ENCODE assay signal across 20 mouse cellular contexts in genomic region chr7:101361021-101361420, GRCm38 (mm10). TPM values are rescaled to one million over a fixed set of nuclear protein-coding genes. Genes with fewer than 3 reads are reported as not detected.
A peak's percentile ranks its signal among the peaks of the same experiment; 100 is the strongest.
DNase-seq lines count a peak whose midpoint lies in the region; ATAC-seq and TF ChIP-seq lines count a peak whose summit lies in the region.
"Had no signal": no experiment of that assay in that cellular context is flagged by ENCODE, and none has a peak within 500 bp of the region (broad histone marks: within the 10 kb centered on the region; RNA-seq: fewer than 3 reads in every experiment).

No protein-coding gene starts in this region.

- TF ChIP-seq POLR2A in spleen, adult 2 months (IDR thresholded peaks at IDR 0.05; ENCODE audit: low read depth, low read length): no peak

- H3K4me3 ChIP-seq in hindbrain, embryonic 10.5 days: no peak overlapping the region
- no peak overlapping the region for H3K4me3 ChIP-seq in hindbrain, embryonic 12.5 days
- no peak overlapping the region for H3K4me3 ChIP-seq in spleen, adult 2 months (ENCODE audit: extremely low read depth, insufficient read depth, insufficient read length)
- no peak overlapping the region for H3K4me3 ChIP-seq in liver, postnatal 0 days (ENCODE audit: low read depth, low read length)
- no peak overlapping the region for H3K4me3 ChIP-seq in stomach, embryonic 16.5 days (replicated peaks; ENCODE audit: low read length)
- no peak overlapping the region for H3K4me3 ChIP-seq in heart, embryonic 12.5 days
- H3K4me3 ChIP-seq: embryonic facial prominence, embryonic 13.5 days; forebrain, embryonic 15.5 days; limb, embryonic 13.5 days had no signal

- 0 out of 2 replicates have a peak overlapping the region, but pooled peaks have one; percentile 3 for H3K27ac ChIP-seq in hindbrain, embryonic 10.5 days
- no peak overlapping the region for H3K27ac ChIP-seq in hindbrain, embryonic 12.5 days
- H3K27ac ChIP-seq in spleen, adult 2 months (ENCODE audit: insufficient read depth, low read length): peak overlapping the region; percentile 74
- peak overlapping the region; percentile 84 for H3K27ac ChIP-seq in liver, postnatal 0 days (ENCODE audit: low read depth)
- no peak overlapping the region for H3K27ac ChIP-seq in stomach, embryonic 16.5 days (ENCODE audit: low read length)
- H3K27ac ChIP-seq in heart, embryonic 12.5 days (ENCODE audit: poor library complexity, severe bottlenecking): no peak overlapping the region
- H3K27ac ChIP-seq: embryonic facial prominence, embryonic 13.5 days; forebrain, embryonic 15.5 days; hindbrain, embryonic 14.5 days had no signal

- 83% methylated on average over 4 of the region's 4 CpGs for WGBS in hindbrain, embryonic 10.5 days
- WGBS in hindbrain, embryonic 12.5 days: 78% methylated on average over 4 of the region's 4 CpGs
- WGBS in spleen, adult 2 months: 29% methylated on average over 4 of the region's 4 CpGs
- WGBS in liver, postnatal 0 days (ENCODE audit: insufficient replicate concordance): 31% methylated on average over 4 of the region's 4 CpGs
- 75% methylated on average over 4 of the region's 4 CpGs for WGBS in stomach, embryonic 16.5 days
- 74% methylated on average over 4 of the region's 4 CpGs for WGBS in heart, embryonic 12.5 days

- no peak overlapping the region for H3K9ac ChIP-seq in hindbrain, embryonic 12.5 days
- no peak overlapping the region; the same call in 1 of the 2 replicates for H3K9ac ChIP-seq in liver, postnatal 0 days (replicated peaks)
- 0 out of 2 replicates have a peak overlapping the region, but pooled peaks have one; percentile 10 for H3K9ac ChIP-seq in stomach, embryonic 16.5 days (ENCODE audit: low read length)
- no peak overlapping the region for H3K9ac ChIP-seq in heart, embryonic 12.5 days
- H3K9ac ChIP-seq: forebrain, embryonic 15.5 days; hindbrain, embryonic 14.5 days had no signal

- no peaks in the 10 kb centered on the region; the same call in 1 of the 2 replicates for H3K27me3 ChIP-seq in hindbrain, embryonic 10.5 days (ENCODE audit: insufficient read depth, poor library complexity, severe bottlenecking)
- no peaks in the 10 kb centered on the region for H3K27me3 ChIP-seq in hindbrain, embryonic 12.5 days
- no peaks in the 10 kb centered on the region for H3K27me3 ChIP-seq in spleen, adult 2 months (ENCODE audit: control insufficient read depth, insufficient read depth, low read length)
- no peaks in the 10 kb centered on the region for H3K27me3 ChIP-seq in liver, postnatal 0 days (ENCODE audit: insufficient read depth, low read length)
- no peaks in the 10 kb centered on the region for H3K27me3 ChIP-seq in stomach, embryonic 16.5 days (ENCODE audit: control insufficient read depth, insufficient read depth, low read length)
- H3K27me3 ChIP-seq in heart, embryonic 12.5 days (replicated peaks): no peaks in the 10 kb centered on the region
- H3K27me3 ChIP-seq: embryonic facial prominence, embryonic 13.5 days; forebrain, embryonic 15.5 days; limb, embryonic 13.5 days had no signal

- H3K36me3 ChIP-seq in hindbrain, embryonic 10.5 days: no peaks in the 10 kb centered on the region
- no peaks in the 10 kb centered on the region for H3K36me3 ChIP-seq in hindbrain, embryonic 12.5 days
- no peaks in the 10 kb centered on the region for H3K36me3 ChIP-seq in spleen, adult 2 months (ENCODE audit: control insufficient read depth, insufficient read depth, low read length)
- no peaks in the 10 kb centered on the region for H3K36me3 ChIP-seq in liver, postnatal 0 days (replicated peaks; ENCODE audit: insufficient read depth, low read length)
- H3K36me3 ChIP-seq in stomach, embryonic 16.5 days (ENCODE audit: control insufficient read depth, insufficient read depth, low read length): no peaks in the 10 kb centered on the region
- H3K36me3 ChIP-seq in heart, embryonic 12.5 days: no peaks in the 10 kb centered on the region
- H3K36me3 ChIP-seq: embryonic facial prominence, embryonic 13.5 days; forebrain, embryonic 15.5 days; limb, embryonic 13.5 days had no signal

- no peak for ATAC-seq in hindbrain, embryonic 12.5 days (ENCODE audit: low FRiP score)
- no peak for ATAC-seq in liver, postnatal 0 days
- no peak for ATAC-seq in stomach, embryonic 16.5 days (ENCODE audit: insufficient read depth, low FRiP score)
- no peak for ATAC-seq in heart, embryonic 12.5 days (ENCODE audit: insufficient number of reproducible peaks, low FRiP score)
- ATAC-seq: forebrain, embryonic 15.5 days had no signal

- no peaks in the 10 kb centered on the region for H3K9me3 ChIP-seq in hindbrain, embryonic 10.5 days
- no peaks in the 10 kb centered on the region for H3K9me3 ChIP-seq in hindbrain, embryonic 12.5 days (replicated peaks)
- H3K9me3 ChIP-seq in liver, postnatal 0 days (ENCODE audit: low read length): no peaks in the 10 kb centered on the region
- no peaks in the 10 kb centered on the region for H3K9me3 ChIP-seq in stomach, embryonic 16.5 days (replicated peaks; ENCODE audit: control insufficient read depth, low read length)
- H3K9me3 ChIP-seq in heart, embryonic 12.5 days (replicated peaks): no peaks in the 10 kb centered on the region
- H3K9me3 ChIP-seq: embryonic facial prominence, embryonic 13.5 days; forebrain, embryonic 15.5 days; limb, embryonic 13.5 days had no signal

- H3K4me2 ChIP-seq in hindbrain, embryonic 12.5 days (replicated peaks): no peak overlapping the region
- H3K4me2 ChIP-seq in liver, postnatal 0 days (ENCODE audit: low read depth, low read length): peak overlapping the region; percentile 48; the same call in 1 of the 2 replicates
- H3K4me2 ChIP-seq in stomach, embryonic 16.5 days (ENCODE audit: low read depth, low read length): no peak overlapping the region
- no peak overlapping the region for H3K4me2 ChIP-seq in heart, embryonic 12.5 days
- H3K4me2 ChIP-seq: embryonic facial prominence, embryonic 13.5 days; forebrain, embryonic 15.5 days; heart, embryonic 11.5 days; hindbrain, embryonic 14.5 days; limb, embryonic 13.5 days had no signal

- DNase-seq in hindbrain, embryonic 10.5 days (ENCODE audit: low spot score): no peak
- peak in 1 of 2 experiments; percentile 57 for DNase-seq in spleen, adult 2 months (ENCODE audit: low read depth in 1 of 2, low spot score in 2 of 2)
- DNase-seq in spleen, adult 18-20 months: no peak
- no peak for DNase-seq in liver, postnatal 0 days
- DNase-seq in kidney, postnatal 10 days: no peak
- DNase-seq: adrenal gland, postnatal 36 days; cerebellum, adult 8-10 months; gastrocnemius, postnatal 25 days; heart, postnatal 14 days; layer of hippocampus, adult 9-11 months; retina, postnatal 1 day had no signal

- TF ChIP-seq CTCF in spleen, adult 2 months (IDR thresholded peaks at IDR 0.05; ENCODE audit: extremely low read depth, insufficient read depth, insufficient read length, insufficient replicate concordance): no peak
- no peak for TF ChIP-seq CTCF in liver, postnatal 0 days (IDR thresholded peaks at IDR 0.05; ENCODE audit: low read depth)

- TF ChIP-seq EP300 in liver, postnatal 0 days (IDR thresholded peaks at IDR 0.05; ENCODE audit: low read depth): no peak

- H3K4me1 ChIP-seq in hindbrain, embryonic 10.5 days (replicated peaks): peaks cover 24% of the 10 kb centered on the region
- H3K4me1 ChIP-seq in hindbrain, embryonic 12.5 days: peaks cover 16% of the 10 kb centered on the region
- peaks cover 54% of the 10 kb centered on the region; the same call in 1 of the 2 replicates for H3K4me1 ChIP-seq in spleen, adult 2 months (ENCODE audit: control insufficient read depth, insufficient read depth, insufficient read length)
- H3K4me1 ChIP-seq in liver, postnatal 0 days (ENCODE audit: insufficient read depth): peaks cover 44% of the 10 kb centered on the region
- peaks cover 12% of the 10 kb centered on the region; the same call in 1 of the 2 replicates for H3K4me1 ChIP-seq in stomach, embryonic 16.5 days (ENCODE audit: control insufficient read depth, insufficient read depth, low read length)
- H3K4me1 ChIP-seq in heart, embryonic 12.5 days (replicated peaks): peaks cover 24% of the 10 kb centered on the region
- H3K4me1 ChIP-seq: forebrain, embryonic 15.5 days had no signal

RNA-seq across cellular contexts. Expression of gene Arap1, which starts 13.2 kb away (rescaled TPM):
- 14.7 and 19.2 TPM in 2 replicates for polyA plus RNA-seq in hindbrain, embryonic 10.5 days (2016; fragmentation: Nextera tagmentation; extraction: Ambion mirVana)
- polyA plus RNA-seq in hindbrain, embryonic 12.5 days (2016; fragmentation: Nextera tagmentation; extraction: Ambion mirVana): 17.2 and 26.9 TPM in 2 replicates
- 227 and 248 TPM in 2 replicates for polyA plus RNA-seq in spleen, adult 2 months (2012; rRNA removed)
- 16.0 and 18.1 TPM in 2 replicates for polyA plus RNA-seq in liver, postnatal 0 days (2015; fragmentation: Nextera tagmentation; extraction: Ambion mirVana)
- 105 and 111 TPM in 2 replicates for polyA plus RNA-seq in stomach, embryonic 16.5 days (2015; fragmentation: Nextera tagmentation; extraction: Ambion mirVana)
- 19.9 and 22.5 TPM in 2 replicates for polyA plus RNA-seq in heart, embryonic 12.5 days (2016; fragmentation: Nextera tagmentation; extraction: Ambion mirVana)

RNA-seq across cellular contexts. Expression of gene Stard10, which starts 44.1 kb away (rescaled TPM):
- polyA plus RNA-seq in hindbrain, embryonic 10.5 days (2016; fragmentation: Nextera tagmentation; extraction: Ambion mirVana): 9.8 and 10.4 TPM in 2 replicates
- 10.6 and 11.5 TPM in 2 replicates for polyA plus RNA-seq in hindbrain, embryonic 12.5 days (2016; fragmentation: Nextera tagmentation; extraction: Ambion mirVana)
- 29.3 and 42.0 TPM in 2 replicates for polyA plus RNA-seq in spleen, adult 2 months (2012; rRNA removed)
- 361 and 384 TPM in 2 replicates for polyA plus RNA-seq in liver, postnatal 0 days (2015; fragmentation: Nextera tagmentation; extraction: Ambion mirVana)
- 95.6 and 106 TPM in 2 replicates for polyA plus RNA-seq in stomach, embryonic 16.5 days (2015; fragmentation: Nextera tagmentation; extraction: Ambion mirVana)
- 22.9 and 28.6 TPM in 2 replicates for polyA plus RNA-seq in heart, embryonic 12.5 days (2016; fragmentation: Nextera tagmentation; extraction: Ambion mirVana)

RNA-seq across cellular contexts. Expression of gene Gm45837, which starts 49.7 kb away (rescaled TPM):
- polyA plus RNA-seq in hindbrain, embryonic 10.5 days (2016; fragmentation: Nextera tagmentation; extraction: Ambion mirVana): 0.82 and 1.3 TPM in 2 replicates
- polyA plus RNA-seq in hindbrain, embryonic 12.5 days (2016; fragmentation: Nextera tagmentation; extraction: Ambion mirVana): not detected in 2 replicates
- 1.1 TPM in 1 of 2 replicates, not detected in the other for polyA plus RNA-seq in spleen, adult 2 months (2012; rRNA removed)
- polyA plus RNA-seq in liver, postnatal 0 days (2015; fragmentation: Nextera tagmentation; extraction: Ambion mirVana): not detected in 2 replicates
- 5.4 and 5.7 TPM in 2 replicates for polyA plus RNA-seq in stomach, embryonic 16.5 days (2015; fragmentation: Nextera tagmentation; extraction: Ambion mirVana)
- 0.74 and 2.9 TPM in 2 replicates for polyA plus RNA-seq in heart, embryonic 12.5 days (2016; fragmentation: Nextera tagmentation; extraction: Ambion mirVana)
- polyA plus RNA-seq: forebrain, embryonic 15.5 days; heart, embryonic 11.5 days; hindbrain, embryonic 14.5 days; thymus, postnatal 0 days had no signal

RNA-seq across cellular contexts. Expression of gene Atg16l2, which starts 59.0 kb away (rescaled TPM):
- polyA plus RNA-seq in hindbrain, embryonic 10.5 days (2016; fragmentation: Nextera tagmentation; extraction: Ambion mirVana): 13.8 and 20.1 TPM in 2 replicates
- polyA plus RNA-seq in hindbrain, embryonic 12.5 days (2016; fragmentation: Nextera tagmentation; extraction: Ambion mirVana): 14.7 and 18.3 TPM in 2 replicates
- polyA plus RNA-seq in spleen, adult 2 months (2012; rRNA removed): 62.9 and 86.0 TPM in 2 replicates
- 4.9 and 5.3 TPM in 2 replicates for polyA plus RNA-seq in liver, postnatal 0 days (2015; fragmentation: Nextera tagmentation; extraction: Ambion mirVana)
- polyA plus RNA-seq in stomach, embryonic 16.5 days (2015; fragmentation: Nextera tagmentation; extraction: Ambion mirVana): 19.6 and 20.0 TPM in 2 replicates
- 22.6 and 23.8 TPM in 2 replicates for polyA plus RNA-seq in heart, embryonic 12.5 days (2016; fragmentation: Nextera tagmentation; extraction: Ambion mirVana)

Comparison
In these comparisons a context has a peak if more than half of its experiments do, and no peak if none do; other contexts are left out.
1. H3K27ac ChIP-seq: peak in hindbrain, embryonic 10.5 days (single experiment), spleen, adult 2 months (single experiment) and liver, postnatal 0 days (single experiment); none in hindbrain, embryonic 12.5 days (single experiment), stomach, embryonic 16.5 days (single experiment) and heart, embryonic 12.5 days (single experiment).